Mouse (Mus musculus) hindbrain, embryonic 16.5 days (tissue): ENCODE results near the gene Chga. TPM values are rescaled to one million over a fixed set of nuclear protein-coding genes. Genes with fewer than 3 reads are reported as not detected.

Experiments used
- ATAC-seq: fragments of 200-750 bp; cut with Nextera tagmentation; 2 replicates; pipeline ENCODE4 v1.8.0; 2017; ENCODE audit warnings: moderate TSS enrichment, moderate library complexity
- H3K27ac ChIP-seq: fragments of 300-500 bp; sonication (generic); 2 replicates; pipeline ENCODE4 v1.5.1; 2014; ENCODE audit warnings: low read depth, mild to moderate bottlenecking, control low read depth, low read length, moderate library complexity
- H3K27me3 ChIP-seq: fragments of 300-500 bp; sonication (generic); replicated peaks from 2 replicates; pipeline ENCODE4 v1.6.1; 2014; ENCODE audit warnings: low read length; ENCODE audit not compliant: control insufficient read depth, insufficient read depth
- H3K36me3 ChIP-seq: fragments of 300-500 bp; sonication (generic); 2 replicates; pipeline ENCODE4 v1.6.1; 2014; ENCODE audit warnings: mild to moderate bottlenecking, low read length, moderate library complexity, mixed read lengths; ENCODE audit not compliant: control insufficient read depth, insufficient read depth
- H3K4me1 ChIP-seq: fragments of 300-500 bp; sonication (generic); 2 replicates; pipeline ENCODE4 v1.6.1; 2014; ENCODE audit warnings: low read depth, low read length; ENCODE audit not compliant: control insufficient read depth, insufficient read depth
- H3K4me2 ChIP-seq: fragments of 300-500 bp; sonication (generic); 2 replicates; pipeline ENCODE4 v1.6.1; 2014; ENCODE audit warnings: mild to moderate bottlenecking, low read length, control low read depth, moderate library complexity
- H3K4me3 ChIP-seq: fragments of 300-500 bp; sonication (generic); 2 replicates; pipeline ENCODE4 v1.5.1; 2014; ENCODE audit warnings: mild to moderate bottlenecking, low read length, control low read depth, moderate library complexity
- H3K9ac ChIP-seq: fragments of 300-500 bp; sonication (generic); 2 replicates; pipeline ENCODE4 v1.6.1; 2014; ENCODE audit warnings: low read depth, mild to moderate bottlenecking, control low read depth, low read length, moderate library complexity
- H3K9me3 ChIP-seq: fragments of 300-500 bp; sonication (generic); 2 replicates; pipeline ENCODE4 v1.6.1; 2014; ENCODE audit warnings: mild to moderate bottlenecking, low read length, moderate library complexity; ENCODE audit not compliant: control insufficient read depth
- WGBS: fragments of 180-500 bp; shearing (Covaris S2); extraction: QIAGEN DNeasy Blood & Tissue Kit; methylation state at CpG from one replicate; pipeline ENCODE4 v1.1.7; 2014; 5-methylcytosine and 5-hydroxymethylcytosine counted together
- polyA plus RNA-seq: library from polyadenylated mRNA; unstranded; fragments of >200 nt; fragmentation: Nextera tagmentation; extraction: Ambion mirVana; gene quantifications from 2 replicates; pipeline ENCODE4 v1.2.1, GENCODE M21; 2015

The Chga gene
- polyA plus RNA-seq, 1 experiment from 2014 or later: 224 TPM

DNA sequence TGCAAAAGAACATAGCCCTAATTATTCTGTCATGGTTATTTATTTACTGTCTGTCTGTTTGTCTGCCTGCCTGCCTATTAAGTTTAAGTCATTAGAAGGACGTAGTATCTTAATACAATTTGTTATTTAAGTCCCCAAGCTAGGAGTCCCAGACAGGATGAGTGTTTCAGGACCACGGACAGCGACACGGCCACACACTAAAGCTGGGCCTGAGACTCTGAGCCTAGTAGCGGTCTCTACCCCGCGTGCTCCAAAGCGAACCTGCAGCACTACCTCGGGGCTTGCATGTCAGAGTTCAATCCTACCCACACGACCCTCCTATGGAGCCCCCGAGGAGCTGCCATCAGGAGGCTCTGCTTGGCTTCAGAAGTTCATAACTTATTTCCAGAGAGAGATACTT is 4.2 kb upstream of the Chga start:
- no peak overlapping the region for H3K27ac ChIP-seq
- H3K36me3 ChIP-seq: no peaks in the 10 kb centered on the region
- H3K4me3 ChIP-seq: no peak overlapping the region
- no peaks in the 10 kb centered on the region for H3K9me3 ChIP-seq
- WGBS: 2% methylated on average over 11 of the region's 11 CpGs
- ATAC-seq: no peak
- H3K9ac ChIP-seq: no peak overlapping the region
- no peak overlapping the region for H3K4me2 ChIP-seq
- H3K27me3 ChIP-seq: no peaks in the 10 kb centered on the region
- peaks cover 1% of the 10 kb centered on the region for H3K4me1 ChIP-seq

DNA sequence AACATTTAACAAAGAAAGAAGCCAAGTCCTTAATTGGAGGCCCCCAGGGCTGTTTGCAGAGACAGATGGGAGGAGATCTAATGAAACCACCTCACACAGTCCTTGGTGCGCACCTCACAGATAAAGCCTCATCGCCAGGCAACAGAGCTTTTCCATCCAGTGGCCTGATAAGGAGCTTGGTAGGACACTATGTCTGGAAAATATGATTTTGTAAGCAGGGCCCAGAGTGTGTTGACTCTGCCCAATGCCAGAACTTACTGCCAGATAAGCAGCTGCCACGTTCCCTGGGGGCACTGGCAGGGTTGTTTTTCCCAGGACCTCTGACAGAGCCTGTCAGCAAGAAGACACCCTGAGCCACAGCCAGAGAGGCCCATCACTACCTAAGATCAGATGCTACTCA is 3.6 kb upstream of the Chga start:
- no peak for ATAC-seq
- Histone ChIP-seq H3K9ac (no peak overlapping the region), H3K4me3 (no peak overlapping the region), H3K4me2 (no peak overlapping the region), H3K27ac (no peak overlapping the region), H3K9me3 (no peaks in the 10 kb centered on the region), H3K36me3 (no peaks in the 10 kb centered on the region), H3K4me1 (peaks cover 8% of the 10 kb centered on the region), H3K27me3 (no peaks in the 10 kb centered on the region)
- WGBS: 67% methylated on average over 3 of the region's 3 CpGs

DNA sequence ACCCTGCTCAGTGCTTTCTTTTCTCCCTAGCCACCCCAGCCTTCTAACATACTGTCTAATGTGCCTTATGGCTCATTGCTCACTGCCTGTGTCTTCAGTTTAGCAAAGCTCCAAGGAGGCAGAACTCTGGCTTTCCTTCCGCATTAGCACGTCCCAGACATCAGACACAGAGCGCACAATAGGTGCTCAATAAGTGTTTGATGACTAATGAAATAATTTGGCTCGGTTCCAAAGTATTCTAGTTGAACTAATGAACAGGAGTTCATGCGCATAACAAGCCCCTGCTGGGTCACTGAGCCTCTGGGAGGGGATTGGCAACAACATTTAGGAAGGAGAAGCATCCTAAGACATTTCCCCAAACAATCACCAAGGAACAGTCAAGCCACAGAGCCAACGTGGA is 2.8 kb upstream of the Chga start:
- no peak overlapping the region for H3K27ac ChIP-seq
- no peak for ATAC-seq

DNA sequence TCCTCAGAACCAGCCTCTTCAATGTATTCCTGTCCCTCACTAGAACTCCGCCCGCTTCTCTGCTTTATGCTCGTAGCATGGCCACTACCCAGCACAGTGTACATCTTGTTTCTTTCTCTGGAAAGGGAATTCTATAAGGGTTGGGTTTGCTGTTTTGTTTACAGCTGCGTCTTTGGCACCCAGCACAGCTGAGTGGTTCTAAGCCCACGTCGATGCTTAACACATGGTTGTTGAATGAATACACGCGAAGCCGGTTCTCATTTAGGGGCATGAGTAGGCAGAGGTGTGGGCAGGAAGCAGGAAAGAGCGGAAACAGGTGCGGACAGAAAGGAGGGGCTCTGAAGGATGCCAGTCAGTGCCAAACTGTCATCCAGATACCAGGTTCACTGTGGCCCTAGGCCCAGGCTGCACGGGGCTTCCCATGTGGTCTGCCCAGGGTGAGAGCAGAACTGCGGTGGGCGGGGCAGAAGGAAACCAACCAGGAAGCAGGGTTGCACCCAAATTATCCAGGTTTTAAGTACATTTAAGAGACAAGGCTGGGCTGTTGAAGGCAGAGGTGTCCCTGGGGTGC is 979 bp upstream of the Chga start:
- 78% methylated on average over 14 of the region's 14 CpGs for WGBS
- Histone ChIP-seq H3K4me1 (peaks cover 9% of the 10 kb centered on the region), H3K27ac (no peak overlapping the region), H3K9ac (no peak overlapping the region), H3K36me3 (no peaks in the 10 kb centered on the region), H3K9me3 (no peaks in the 10 kb centered on the region), H3K4me3 (no peak overlapping the region), H3K27me3 (no peaks in the 10 kb centered on the region), H3K4me2 (peak overlapping the region; percentile 57)
- no peak; the same call in 1 of the 2 replicates for ATAC-seq

More for the DNA sequence above, 2.8 kb upstream of the Chga start:
- H3K4me3 ChIP-seq: no peak overlapping the region
- no peaks in the 10 kb centered on the region for H3K9me3 ChIP-seq
- no peak overlapping the region for H3K9ac ChIP-seq
- H3K4me2 ChIP-seq: no peak overlapping the region
- no peaks in the 10 kb centered on the region for H3K27me3 ChIP-seq
- H3K4me1 ChIP-seq: peaks cover 9% of the 10 kb centered on the region
- H3K36me3 ChIP-seq: no peaks in the 10 kb centered on the region
- 38% methylated on average over 6 of the region's 6 CpGs for WGBS

DNA sequence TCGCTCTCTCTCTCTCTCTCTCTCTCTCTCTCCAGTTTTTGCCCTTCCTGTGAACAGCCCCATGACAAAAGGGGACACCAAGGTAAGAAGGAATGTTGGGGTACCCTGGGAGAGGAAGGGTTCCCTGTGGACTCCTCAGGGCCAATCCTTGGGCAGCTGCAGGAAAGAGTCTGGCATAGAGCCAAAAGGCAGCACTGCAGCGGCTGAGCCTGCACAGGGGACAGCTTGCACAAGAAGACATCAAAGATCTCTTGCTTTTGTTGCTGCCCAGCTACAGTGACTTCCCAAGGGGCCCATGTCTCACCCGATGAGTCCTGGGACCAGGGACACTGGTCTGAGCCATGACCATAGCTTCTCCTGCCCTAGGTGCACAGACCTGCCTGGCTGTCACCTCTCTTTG is 1.1 kb downstream of the Chga start:
- H3K27me3 ChIP-seq: no peaks in the 10 kb centered on the region
- WGBS: 60% methylated on average over 3 of the region's 3 CpGs
- peak overlapping the region; percentile 57 for H3K4me2 ChIP-seq
- no peak for ATAC-seq
- no peak overlapping the region for H3K27ac ChIP-seq
- peak overlapping the region; percentile 87 for H3K9ac ChIP-seq
- peaks cover 9% of the 10 kb centered on the region for H3K4me1 ChIP-seq
- peak overlapping the region; percentile 76 for H3K4me3 ChIP-seq
- no peaks in the 10 kb centered on the region for H3K9me3 ChIP-seq
- H3K36me3 ChIP-seq: 0 out of 2 replicates have a peak, but pooled peaks cover 4% of the 10 kb centered on the region

DNA sequence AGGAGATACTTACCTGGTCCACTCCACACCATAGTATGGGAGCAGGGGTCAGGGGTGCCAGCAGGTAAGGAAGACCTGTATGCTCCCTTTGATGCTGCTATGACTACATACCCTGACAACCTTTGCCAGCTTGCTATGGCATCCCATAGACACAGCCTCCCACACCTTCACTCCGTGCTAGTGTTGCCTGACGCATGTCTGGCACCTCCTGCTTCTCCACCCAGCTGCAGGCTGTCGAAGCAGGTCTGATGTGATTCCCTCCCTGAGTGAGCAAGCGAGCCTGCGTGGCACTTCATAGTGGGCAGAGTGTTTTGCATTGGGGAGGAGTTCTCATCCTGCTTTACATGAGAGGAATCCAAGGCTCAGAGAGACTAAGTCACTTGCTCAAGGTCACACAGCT is 2.6 kb downstream of the Chga start:
- no peak for ATAC-seq
- 0 out of 2 replicates have a peak, but pooled peaks cover 4% of the 10 kb centered on the region for H3K36me3 ChIP-seq
- 80% methylated on average over 5 of the region's 5 CpGs for WGBS
- no peak overlapping the region for H3K27ac ChIP-seq
- no peaks in the 10 kb centered on the region for H3K27me3 ChIP-seq
- no peak overlapping the region for H3K9ac ChIP-seq
- H3K4me1 ChIP-seq: peaks cover 9% of the 10 kb centered on the region
- no peak overlapping the region for H3K4me2 ChIP-seq
- H3K4me3 ChIP-seq: no peak overlapping the region
- H3K9me3 ChIP-seq: no peaks in the 10 kb centered on the region

DNA sequence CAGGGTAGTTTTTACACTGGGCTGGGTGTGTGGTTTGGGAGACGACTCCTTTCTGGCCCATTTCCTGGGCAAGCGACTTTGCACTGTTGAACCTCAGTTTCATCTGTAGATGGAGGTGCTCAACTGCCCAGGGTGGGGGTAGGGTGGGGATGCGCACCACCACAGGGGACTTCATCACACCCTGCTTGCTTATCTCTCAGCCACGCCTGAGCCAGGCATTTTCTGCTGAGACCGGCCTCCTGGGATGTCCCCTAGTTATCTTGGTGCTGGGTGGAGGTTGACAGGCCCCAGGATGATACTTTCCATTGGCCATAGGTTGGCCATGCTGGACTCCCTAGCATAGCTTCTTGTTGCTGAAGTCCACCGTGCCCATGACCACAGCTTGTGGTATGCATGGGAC is 10.3 kb downstream of the Chga start:
- Histone ChIP-seq H3K27me3 (no peaks in the 10 kb centered on the region), H3K27ac (no peak overlapping the region), H3K4me2 (no peak overlapping the region), H3K36me3 (peaks cover 9% of the 10 kb centered on the region; the same call in 1 of the 2 replicates), H3K4me3 (no peak overlapping the region), H3K9me3 (no peaks in the 10 kb centered on the region), H3K4me1 (no peaks in the 10 kb centered on the region), H3K9ac (no peak overlapping the region)
- no peak for ATAC-seq
- 84% methylated on average over 6 of the region's 6 CpGs for WGBS

DNA sequence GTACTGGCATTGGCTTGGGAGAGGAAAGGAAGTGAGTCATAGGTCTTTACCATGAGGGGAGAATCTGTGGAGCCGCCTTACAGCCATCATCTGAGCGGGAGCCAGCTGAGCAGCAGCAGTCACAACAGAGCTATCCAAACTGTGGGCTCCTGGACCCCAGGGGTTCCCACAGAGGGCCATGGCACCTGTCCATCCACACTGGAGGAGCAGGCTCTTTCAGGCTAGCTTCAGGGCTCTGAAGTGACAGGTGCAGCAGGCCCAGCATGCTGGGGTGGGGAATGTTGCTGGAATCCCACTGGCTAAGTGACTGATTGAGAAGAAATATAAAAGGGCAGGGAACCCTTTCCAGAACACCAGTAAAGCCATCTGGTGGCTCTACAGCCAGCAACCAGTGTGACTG is 12.2 kb downstream of the Chga start:
- WGBS: 74% methylated on average over 2 of the region's 2 CpGs
- ATAC-seq: no peak

GRCm38 (mm10) chr12:102568219-102568618 is 13.4 kb downstream of the Chga start:
- H3K27ac ChIP-seq: no peak overlapping the region
- no peak overlapping the region for H3K4me2 ChIP-seq
- no peaks in the 10 kb centered on the region for H3K27me3 ChIP-seq
- H3K9ac ChIP-seq: no peak overlapping the region
- H3K36me3 ChIP-seq: peaks cover 6% of the 10 kb centered on the region; the same call in 1 of the 2 replicates
- H3K4me3 ChIP-seq: no peak overlapping the region
- ATAC-seq: no peak
- no peaks in the 10 kb centered on the region for H3K9me3 ChIP-seq
- no peaks in the 10 kb centered on the region; the same call in 1 of the 2 replicates for H3K4me1 ChIP-seq
- 76% methylated on average over 7 of the region's 7 CpGs for WGBS

More for the DNA sequence above, 12.2 kb downstream of the Chga start:
- no peak overlapping the region for H3K4me3 ChIP-seq
- H3K4me1 ChIP-seq: no peaks in the 10 kb centered on the region
- H3K27ac ChIP-seq: no peak overlapping the region
- no peaks in the 10 kb centered on the region for H3K27me3 ChIP-seq
- no peaks in the 10 kb centered on the region for H3K9me3 ChIP-seq
- no peak overlapping the region for H3K9ac ChIP-seq
- H3K4me2 ChIP-seq: no peak overlapping the region
- peaks cover 7% of the 10 kb centered on the region; the same call in 1 of the 2 replicates for H3K36me3 ChIP-seq
